Mouse (Mus musculus): ENCODE results near the gene Amhr2. TPM values are rescaled to one million over a fixed set of nuclear protein-coding genes. Genes with fewer than 3 reads are reported as not detected.

The Amhr2 gene
- 1 to 10 TPM; 9.1 to 10.0 TPM for total RNA-seq (2021)
- long read RNA-seq, experiment 1, partial matches to known transcripts, result 17 of 17 reads
- long read RNA-seq, experiment 1, other reads (novel, unspliced or antisense), result 0 of 17 reads
- long read RNA-seq, experiment 2, partial matches to known transcripts, result 11 of 11 reads
- long read RNA-seq, experiment 2, other reads (novel, unspliced or antisense), result 0 of 11 reads

DNA sequence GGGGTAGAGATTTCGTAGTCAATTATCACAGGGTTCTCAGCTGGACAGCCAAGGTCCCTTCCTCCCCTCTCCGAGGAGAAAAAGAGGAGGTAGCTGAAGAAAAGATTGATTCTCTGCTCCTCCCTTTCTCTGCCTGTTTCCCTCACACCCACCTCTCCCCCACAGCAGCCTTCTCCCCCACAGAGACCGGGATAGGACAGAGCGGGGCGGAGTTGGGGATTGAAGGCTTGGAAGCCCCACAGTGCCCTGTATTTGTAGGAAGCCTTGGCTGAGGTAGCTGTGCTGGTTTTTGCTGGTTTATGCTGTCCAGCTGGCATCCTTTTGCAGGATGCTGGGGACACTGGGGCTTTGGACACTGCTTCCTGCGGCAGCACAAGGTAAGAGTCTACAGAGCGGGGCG, at the start of gene Amhr2:
TSS of gene Amhr2 (plus strand) at position 222 of the 400 bp plus-strand sequence.
- DNase-seq, result no peak
- intact Hi-C loops (cut with DNase I), result no loop called here

- intact Hi-C loops (cut with DNase I), result no loop called here
- DNase-seq, result no peak
These were observed 46.5 kb upstream of the Amhr2 start for GRCm38 (mm10) chr15:102398629-102399028.

- intact Hi-C loops (cut with DNase I), result no loop called here
- DNase-seq, result peak; percentile 92 to 96
These were observed 45.6 kb upstream of the Amhr2 start for GRCm38 (mm10) chr15:102399229-102400221.

GRCm38 (mm10) chr15:102400476-102401045, 44.6 kb upstream of the Amhr2 start:
- intact Hi-C loops (cut with DNase I), result no loop called here
- no peak for DNase-seq

- intact Hi-C loops (cut with DNase I), result no loop called here
These were observed 43.9 kb upstream of the Amhr2 start for GRCm38 (mm10) chr15:102401278-102401677.

GRCm38 (mm10) chr15:102402210-102402609, 43.0 kb upstream of the Amhr2 start:
- no peak for DNase-seq
- intact Hi-C loops (cut with DNase I), result no loop called here

More at GRCm38 (mm10) chr15:102401278-102401677, 43.9 kb upstream of the Amhr2 start:
- no peak for DNase-seq

DNA sequence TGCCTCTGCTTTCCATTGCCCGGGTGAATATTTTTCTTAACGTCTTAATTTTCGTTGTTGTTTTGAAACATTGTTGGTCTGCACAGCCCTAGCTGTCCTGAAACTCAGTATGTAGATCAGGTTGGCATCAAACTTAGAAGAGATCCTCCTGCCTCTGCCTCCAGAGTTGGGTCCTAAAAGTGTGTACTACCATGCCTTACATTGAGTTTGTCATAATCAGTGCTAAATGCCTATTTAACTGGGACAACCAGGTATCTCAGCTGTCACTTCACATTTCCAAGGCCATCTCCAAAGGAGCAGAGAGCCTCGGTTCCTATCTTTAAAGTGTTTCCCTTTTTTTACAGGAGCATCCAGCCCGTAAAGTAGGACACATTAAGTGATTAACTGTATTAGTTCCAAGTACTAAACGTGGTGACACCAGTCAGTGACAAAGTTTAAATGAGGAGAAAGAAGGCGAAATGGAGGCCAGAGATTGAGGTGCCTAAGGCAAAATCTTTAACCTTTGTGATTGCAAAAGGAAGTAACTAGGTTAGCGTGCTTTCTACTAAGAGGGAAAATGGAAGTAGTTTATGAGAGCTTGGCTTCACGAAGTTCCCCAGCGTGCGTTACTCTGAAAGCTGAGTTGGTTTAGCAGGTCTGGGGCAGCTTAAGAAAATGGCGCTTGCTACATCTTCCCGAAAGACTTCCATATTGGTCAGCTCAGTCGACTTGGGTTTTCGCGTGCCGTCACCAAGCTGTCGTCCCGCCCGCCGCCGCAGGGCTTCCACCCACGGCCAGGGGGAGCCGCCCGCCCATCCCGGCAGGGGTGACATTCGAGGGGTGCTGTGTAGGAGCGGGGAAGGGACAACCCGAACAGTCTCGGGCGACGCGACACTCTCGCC, 40.3 kb upstream of the Amhr2 start:
- intact Hi-C loops (cut with DNase I), result no loop called here
- DNase-seq, result peak in 1 of 2 experiments; percentile 95

- DNase-seq, result peak; percentile 94 to 99
- intact Hi-C loops (cut with DNase I), result no loop called here
These were observed 39.5 kb upstream of the Amhr2 start, which contains the start of gene Sp1 for GRCm38 (mm10) chr15:102405489-102406195. Gene Sp1 (plus strand): TSS chr15:102406143.

DNA sequence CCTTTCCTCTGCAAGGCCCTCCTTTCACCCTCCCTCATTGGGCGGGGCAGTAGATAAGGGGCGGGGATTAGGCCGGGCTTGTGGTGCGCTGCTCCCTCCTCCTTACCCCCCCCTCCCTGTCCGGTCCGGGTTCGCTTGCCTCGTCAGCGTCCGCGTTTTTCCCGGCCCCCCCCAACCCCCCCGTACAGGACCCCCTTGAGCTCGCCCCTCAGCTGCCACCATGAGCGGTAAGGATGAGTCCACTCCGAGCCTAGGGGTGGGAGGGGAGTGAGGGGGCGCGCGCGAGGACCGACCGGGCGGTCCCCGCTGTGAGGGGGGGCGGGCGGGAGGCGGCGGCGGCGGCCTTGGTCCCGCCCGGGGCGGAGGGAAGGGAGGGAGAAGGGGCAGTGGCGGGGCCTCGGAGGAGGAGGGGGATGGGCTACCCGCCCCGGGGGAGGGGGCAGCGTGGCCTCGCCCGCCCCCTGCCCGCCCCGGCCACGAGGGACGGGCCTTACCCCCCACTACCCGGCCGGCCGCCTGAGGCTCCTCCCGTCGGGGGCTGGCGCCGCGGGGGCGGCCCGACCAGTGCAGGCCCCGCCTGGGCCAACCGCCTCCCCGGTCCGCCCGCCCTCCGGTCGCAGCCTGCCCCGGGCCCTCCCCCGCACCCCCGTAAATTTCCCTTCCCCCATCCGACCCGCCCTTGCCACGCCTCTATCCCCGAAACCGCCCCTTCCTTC, 38.8 kb upstream of the Amhr2 start:
- intact Hi-C loops (cut with DNase I), result no loop called here

GRCm38 (mm10) chr15:102406912-102407580, 38.1 kb upstream of the Amhr2 start:
- no peak for DNase-seq
- intact Hi-C loops (cut with DNase I), result no loop called here

More for the DNA sequence above, 38.8 kb upstream of the Amhr2 start:
- DNase-seq, result peak; percentile 79 to 87

GRCm38 (mm10) chr15:102407681-102408557, 37.2 kb upstream of the Amhr2 start:
- no peak for DNase-seq
- intact Hi-C loops (cut with DNase I), result no loop called here

DNA sequence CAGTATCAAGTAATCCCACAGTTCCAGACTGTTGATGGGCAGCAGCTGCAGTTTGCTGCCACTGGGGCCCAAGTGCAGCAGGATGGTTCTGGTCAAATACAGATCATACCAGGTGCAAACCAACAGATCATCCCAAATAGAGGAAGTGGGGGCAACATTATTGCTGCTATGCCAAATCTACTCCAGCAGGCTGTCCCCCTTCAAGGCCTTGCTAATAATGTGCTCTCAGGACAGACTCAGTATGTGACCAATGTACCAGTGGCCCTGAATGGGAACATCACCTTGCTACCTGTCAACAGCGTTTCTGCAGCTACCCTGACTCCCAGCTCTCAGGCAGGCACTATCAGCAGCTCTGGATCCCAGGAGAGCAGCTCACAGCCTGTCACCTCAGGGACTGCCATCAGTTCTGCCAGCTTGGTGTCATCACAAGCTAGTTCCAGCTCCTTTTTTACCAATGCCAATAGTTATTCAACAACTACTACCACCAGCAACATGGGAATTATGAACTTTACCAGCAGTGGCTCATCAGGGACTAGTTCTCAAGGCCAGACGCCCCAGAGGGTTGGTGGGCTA, 36.5 kb upstream of the Amhr2 start:
- no peak for DNase-seq
- intact Hi-C loops (cut with DNase I), result no loop called here

DNA sequence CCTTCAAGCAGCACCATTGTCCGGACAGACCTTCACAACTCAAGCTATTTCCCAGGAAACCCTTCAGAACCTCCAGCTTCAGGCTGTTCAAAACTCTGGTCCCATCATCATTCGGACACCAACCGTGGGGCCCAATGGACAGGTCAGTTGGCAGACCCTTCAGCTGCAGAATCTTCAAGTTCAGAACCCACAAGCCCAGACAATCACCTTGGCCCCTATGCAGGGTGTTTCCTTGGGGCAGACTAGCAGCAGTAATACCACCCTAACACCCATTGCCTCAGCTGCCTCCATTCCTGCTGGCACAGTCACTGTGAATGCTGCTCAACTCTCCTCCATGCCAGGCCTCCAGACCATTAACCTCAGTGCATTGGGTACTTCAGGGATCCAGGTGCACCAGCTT, 35.9 kb upstream of the Amhr2 start:
- intact Hi-C loops (cut with DNase I), result no loop called here
- DNase-seq, result no peak

GRCm38 (mm10) chr15:102411077-102411476, 34.1 kb upstream of the Amhr2 start:
- intact Hi-C loops (cut with DNase I), result no loop called here
- DNase-seq, result no peak

- intact Hi-C loops (cut with DNase I), result no loop called here
- DNase-seq, result no peak
These were observed 31.5 kb upstream of the Amhr2 start for GRCm38 (mm10) chr15:102413687-102414086.

GRCm38 (mm10) chr15:102417524-102417923, 27.6 kb upstream of the Amhr2 start:
- no peak for DNase-seq
- intact Hi-C loops (cut with DNase I), result no loop called here

DNA sequence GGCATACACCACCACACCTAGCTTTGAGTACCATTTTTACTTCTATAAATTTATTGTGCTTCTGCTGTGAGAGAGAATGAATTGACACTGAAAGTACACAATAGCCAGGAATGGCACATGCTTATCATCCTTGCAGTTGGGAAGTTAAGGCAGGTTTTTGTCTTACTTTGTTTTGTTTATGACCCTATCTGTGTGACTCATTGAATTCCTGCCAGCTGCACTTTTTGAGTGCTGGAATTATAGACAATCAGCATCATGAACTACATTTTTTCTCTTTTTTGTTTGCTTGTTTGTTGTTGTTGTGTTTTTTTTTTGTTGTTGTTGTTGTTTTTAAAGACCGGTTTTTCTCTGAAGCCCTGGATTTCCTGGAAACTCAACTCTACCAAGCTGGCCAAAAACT, 24.2 kb upstream of the Amhr2 start:
- intact Hi-C loops (cut with DNase I), result no loop called here
- DNase-seq, result no peak
